Mouse (Mus musculus): ENCODE data around the gene Slc22a6.

Gene Slc22a6

DNA sequence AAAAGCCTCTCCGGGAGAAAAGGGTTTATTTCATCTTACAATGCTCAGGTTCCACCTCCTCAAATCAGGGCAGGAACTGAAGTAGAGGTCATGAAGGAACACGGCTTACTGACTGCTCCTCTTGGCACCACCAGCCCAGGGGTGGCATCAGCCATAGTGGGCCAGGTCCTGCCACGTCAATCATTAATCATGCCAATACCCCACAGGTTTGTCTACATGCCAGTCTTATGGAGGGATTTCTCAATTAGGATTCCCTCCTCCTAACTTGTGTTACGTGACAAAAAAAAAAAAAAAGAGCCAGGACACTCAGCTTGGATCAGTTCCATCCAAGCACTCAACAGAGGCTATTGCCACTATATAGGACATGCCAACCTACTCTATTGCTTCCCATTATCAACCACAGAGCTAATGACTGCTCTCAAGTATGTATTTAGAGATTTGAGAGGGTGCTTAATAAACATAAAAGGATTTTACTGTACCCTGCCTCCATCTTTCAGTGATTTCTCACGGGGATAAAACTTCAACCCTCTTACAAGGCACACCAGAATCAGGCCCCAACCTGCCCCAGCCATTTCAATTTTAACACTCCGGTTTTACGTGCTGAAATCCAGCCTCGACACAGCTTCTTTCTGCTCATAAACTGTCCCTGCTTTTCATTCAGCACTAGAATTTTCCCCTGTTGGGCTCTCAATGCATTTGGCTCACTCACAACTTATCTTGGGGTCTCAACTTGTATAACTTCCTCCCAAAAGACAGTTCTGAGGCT lies 6.3 kb upstream of the Slc22a6 start:
- no peak for DNase-seq

DNA sequence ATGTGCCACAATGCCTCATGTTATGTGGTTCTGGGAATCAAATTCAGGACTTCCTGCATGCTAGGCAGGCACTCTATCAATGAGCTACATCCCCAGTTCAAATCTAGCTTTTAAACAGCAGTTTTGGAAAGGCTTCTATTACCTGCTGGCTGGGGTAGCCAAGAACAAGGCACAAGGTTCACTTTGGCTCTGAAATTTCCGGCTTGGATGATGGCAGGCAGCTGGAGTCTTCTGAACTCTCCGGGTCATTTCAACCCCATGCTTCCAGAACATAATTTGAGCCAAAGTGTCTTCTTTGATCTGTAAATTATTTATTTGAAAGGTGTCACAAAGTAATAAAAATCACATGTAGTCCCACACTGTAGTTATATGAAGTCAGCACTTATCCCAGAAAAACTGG lies 4.7 kb upstream of the Slc22a6 start:
- no peak for DNase-seq

DNA sequence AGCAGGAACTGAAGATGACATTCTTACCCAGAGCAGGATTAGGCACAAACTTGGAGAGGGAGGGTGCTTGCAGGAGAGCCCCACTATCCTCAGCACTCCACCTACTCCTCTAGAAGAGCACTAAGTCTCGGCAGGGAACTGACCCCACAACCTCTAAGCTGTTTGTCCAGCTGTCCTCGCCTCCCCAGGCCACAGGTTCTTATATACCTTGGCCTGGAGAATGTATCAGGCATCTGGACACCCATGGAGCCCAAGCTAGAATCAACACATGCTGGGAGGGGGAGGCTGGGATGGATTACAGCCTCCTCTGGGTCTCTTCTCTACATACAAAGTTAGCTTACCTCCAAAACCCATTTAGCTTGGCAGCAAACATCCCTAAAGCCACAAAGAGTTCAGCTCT lies 3.5 kb upstream of the Slc22a6 start:
- peak; percentile 32 for DNase-seq

DNA sequence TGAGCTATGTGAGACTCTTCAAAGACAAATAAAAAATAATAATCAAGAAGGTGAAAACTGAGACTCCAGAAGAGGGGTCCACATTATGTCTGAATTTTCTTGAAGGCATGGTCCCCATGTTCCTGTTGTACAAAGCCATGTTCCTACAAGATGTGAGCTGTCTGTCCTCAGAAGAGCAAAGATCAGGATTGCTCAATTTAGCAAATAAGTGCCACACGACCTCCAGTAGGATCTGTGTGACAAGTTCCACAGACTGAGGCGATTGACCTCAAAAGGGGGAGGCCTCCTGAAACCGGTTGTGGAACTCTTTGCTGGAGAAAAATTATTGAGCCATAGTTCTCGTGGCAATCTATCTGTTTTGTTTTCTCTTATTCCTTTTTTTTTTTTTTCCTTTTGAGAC lies 1.5 kb upstream of the Slc22a6 start:
- DNase-seq: no peak

DNA sequence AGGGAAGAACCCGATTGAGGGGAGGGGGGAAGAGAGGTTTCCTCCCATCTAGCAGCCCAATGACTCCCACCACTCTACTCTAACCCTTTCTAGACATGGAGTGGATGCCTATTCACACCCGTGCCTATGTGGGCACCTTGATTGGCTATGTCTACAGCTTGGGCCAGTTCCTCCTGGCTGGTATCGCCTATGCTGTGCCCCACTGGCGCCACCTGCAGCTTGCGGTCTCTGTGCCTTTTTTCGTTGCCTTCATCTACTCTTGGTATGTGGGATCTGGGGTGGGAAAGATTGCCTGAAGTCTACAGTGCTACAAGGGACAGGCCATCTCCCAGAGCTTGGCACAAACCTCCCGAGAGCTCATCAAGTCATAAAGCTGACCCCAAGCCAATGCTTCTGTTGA lies 3.3 kb downstream of the Slc22a6 start:
- no peak for DNase-seq

DNA sequence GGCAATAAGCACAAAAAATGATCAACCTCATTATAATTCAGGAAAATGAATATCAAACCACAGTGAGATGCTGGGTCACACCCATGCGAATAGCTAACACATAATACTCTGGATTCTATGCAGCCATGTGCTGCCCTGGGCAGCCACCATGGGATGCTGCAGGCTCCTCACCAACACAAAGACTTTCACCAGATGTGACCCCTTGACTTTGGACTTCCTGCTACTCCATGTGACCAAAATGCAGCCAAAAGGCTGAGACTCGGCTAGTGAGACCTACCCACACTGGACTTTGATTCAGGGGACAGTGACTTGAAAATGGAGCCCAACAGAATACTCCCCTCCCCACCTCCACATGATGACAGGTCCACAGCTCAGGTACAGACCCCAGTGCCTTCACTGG lies 12.4 kb downstream of the Slc22a6 start:
- DNase-seq: peak; percentile 28

DNA sequence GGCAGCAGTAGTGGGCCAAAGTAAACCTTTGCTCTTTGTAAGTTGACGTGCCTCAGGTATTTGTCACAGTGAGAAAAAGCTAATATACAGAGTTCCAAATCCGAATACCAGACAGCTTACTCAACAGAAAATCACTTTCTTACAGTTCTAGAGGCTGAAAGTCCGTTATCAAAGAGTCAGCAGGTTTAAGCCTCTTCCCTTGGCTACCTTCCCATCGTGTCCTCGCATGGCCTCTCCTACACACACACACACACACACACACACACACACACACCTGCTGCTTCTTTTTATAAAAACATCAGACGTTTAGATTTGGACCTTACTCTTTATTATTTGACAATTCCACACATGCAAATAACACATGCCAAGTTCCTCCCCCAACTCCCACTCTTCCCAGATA lies 13.0 kb downstream of the Slc22a6 start:
- DNase-seq: no peak

DNA sequence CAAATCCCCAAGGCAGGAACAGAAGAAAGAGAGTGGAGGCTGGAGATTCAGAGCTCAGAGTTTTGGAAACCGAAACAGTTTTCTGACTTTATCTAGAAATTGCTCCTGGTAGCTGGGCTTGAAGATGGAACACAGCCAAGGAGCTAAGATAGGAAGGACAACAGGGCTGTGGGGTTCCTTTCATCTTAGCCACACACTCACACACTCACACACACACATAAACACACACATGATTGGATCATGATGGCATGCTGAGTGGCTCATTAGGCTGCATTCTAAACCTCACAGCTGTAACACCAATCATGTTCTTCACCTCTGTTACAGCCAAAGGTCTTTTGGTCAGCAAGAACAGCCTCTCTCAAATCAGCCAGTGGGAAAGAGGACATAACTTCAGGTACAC lies 14.2 kb downstream of the Slc22a6 start:
- DNase-seq: no peak

DNA sequence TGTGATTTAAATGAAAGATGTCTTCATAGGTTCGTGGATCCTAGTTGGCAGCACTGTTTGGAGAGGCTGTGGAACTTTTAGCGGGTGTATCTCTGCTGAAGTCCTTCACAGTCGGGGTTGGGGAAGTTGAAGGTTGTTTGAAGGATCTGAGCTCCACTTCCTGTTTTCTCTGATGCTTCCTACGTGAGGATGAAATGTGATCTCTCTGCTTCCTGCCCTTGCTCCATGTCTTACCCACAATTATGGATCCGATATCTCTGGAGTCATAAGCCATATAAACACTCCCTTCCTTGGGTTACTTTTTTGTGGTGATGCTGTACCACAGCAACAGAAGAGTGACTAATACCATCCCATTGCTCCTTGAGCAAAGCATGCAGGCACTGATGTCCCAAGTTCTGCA lies 24.2 kb downstream of the Slc22a6 start:
- no peak for DNase-seq

DNA sequence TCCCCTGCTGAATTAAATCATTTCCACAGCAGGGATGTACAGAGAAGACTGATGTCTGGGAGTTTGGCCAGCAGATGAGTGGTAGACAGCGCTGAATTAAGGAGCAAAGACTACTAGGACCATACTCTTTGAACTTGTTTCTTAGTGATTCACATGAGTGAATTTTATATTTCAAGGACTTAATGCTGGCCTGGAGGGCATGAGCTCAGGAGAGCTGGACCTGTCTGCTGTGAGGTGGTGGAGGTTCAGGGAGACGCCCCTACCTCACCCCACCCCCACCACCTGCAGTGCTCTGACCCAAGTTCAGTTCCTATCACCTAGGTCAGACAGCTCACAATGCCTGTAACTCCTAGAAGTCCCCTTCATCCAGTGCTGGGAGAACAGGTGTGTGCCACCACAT lies 28.6 kb downstream of the Slc22a6 start:
- DNase-seq: no peak

DNA sequence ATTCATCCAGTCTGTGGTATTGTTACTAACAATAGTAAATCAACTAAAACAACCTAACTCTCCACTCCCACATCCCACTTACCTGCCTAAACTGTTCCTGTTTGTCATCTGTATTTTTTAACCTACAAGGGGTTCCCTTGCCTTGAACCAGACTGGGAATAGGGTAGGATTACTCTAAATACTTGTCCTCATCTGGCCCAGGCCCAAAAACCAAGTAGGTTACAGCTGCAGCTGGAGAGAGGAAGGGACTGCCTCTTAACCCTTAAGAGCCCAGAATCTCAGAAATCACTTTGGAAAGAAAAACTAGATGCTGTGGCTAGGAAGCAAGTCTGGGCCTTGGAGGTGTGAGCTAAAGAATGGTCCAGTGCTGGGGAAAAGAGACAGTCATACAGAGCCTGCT lies 38.0 kb downstream of the Slc22a6 start:
- no peak for DNase-seq

DNA sequence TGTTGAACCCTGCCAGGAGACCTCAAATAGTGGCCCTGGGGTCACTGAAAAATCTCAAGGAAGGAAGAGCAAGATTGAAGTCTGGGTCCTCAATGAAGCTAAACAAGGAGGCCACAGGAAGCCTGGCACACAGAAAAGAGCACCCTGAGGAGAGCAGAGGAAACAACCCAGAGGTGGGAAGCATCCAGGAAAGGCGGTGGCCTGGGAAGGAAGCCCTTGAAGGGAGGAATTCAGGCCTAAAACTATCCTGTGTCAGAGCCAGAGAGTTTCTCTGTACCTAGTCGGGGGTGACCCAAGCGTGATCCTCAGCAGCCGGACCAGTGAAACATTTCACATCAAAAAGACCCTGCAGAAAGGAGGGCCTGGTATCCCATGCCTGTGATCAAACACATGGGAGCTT lies 38.5 kb downstream of the Slc22a6 start:
- no peak for DNase-seq

DNA sequence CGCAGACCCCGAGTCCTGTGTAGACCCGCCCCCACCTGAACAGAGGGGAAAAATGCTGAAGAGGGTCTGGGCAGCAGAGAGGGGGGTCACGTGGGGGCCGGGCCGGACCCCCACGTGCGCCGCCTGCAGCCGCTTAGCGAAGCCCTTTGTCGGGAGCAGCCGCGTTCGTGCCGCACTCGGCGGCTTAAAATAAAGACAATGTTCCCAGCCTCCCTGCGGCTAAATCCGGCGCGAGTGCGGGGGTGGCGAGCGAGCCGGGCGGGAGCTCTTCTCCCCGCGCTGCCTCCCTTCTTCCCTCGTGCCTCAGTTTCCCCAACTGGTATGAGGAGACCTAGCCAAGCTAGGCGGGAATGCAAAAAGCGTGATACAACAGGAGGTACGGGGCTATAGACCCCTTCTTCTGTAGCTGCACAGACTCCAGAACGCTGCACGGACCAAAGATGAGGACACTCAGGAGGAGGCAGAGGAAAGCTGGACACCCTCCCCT lies 44.0 kb downstream of the Slc22a6 start:
- DNase-seq: peak; percentile 74

DNA sequence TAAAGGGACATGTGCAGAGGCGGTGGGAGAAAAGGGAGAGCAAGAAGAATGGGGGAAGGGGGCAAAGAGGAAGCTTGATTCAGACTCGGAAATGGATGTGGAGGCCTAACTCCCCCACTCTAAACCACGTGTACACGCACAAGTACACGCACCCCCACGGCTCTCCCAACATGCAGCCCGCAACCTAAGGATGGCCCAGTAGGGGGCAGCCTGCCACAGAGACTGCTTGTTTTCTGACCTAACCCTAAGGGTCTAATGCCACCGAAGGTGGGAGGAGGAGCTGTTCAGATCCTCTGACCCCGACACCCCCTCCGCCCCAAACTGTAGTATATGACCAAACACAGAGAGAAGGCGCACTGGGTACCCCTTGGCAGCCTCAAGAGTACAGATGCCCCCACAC lies 44.5 kb downstream of the Slc22a6 start:
- peak; percentile 84 for DNase-seq

DNA sequence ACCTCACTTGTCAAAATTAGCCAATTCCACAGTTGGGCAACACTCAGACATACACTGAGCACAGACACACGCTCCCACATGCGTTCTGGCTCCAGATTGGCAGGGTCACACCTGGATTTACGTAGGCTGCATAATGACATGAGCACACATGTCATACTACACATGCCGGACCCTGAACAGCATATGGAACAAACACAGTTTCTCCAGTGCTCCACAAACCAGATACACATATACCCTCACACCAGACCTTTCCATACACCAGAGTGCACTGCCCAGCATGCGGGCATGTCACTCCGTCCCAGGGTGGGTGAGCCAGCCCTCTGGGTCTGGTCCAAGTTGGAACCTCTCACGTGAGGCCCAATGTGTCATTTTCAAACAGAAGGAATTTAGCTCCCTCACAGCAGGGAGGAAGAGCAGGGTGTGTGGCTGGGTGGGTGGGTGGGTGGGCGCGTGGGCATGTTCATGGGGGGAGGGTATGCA lies 45.6 kb downstream of the Slc22a6 start, which contains the start of gene Chrm1:
Gene Chrm1 (plus strand): TSS at position 430 of the 480 bp plus-strand sequence.
- DNase-seq: no peak

DNA sequence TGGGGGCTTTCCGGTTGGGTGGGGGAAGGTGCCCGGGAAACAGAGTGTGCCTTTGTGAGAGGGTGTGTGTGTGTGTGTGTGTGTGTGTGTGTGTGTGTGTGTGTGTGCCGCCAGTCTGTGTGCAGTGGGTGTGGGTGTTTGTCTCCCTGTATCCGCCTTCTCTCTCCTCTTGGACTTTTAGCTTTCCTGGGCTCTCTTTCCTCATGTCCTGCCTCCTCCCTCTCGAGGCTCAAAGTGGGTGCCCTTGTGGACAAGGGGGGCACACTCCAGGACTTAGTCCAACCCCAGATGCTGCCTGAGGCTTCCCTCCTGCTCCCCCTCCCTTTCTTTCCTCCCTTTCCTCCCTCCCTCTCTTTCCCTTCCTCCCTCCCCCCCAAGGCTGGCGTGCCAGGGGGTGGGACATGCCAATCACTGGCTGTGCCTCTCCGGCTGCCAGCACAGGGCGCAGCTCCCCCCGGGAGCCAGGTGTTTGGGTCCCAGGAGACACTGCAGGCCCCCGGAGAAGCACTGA lies 46.1 kb downstream of the Slc22a6 start:
- no peak for DNase-seq

DNA sequence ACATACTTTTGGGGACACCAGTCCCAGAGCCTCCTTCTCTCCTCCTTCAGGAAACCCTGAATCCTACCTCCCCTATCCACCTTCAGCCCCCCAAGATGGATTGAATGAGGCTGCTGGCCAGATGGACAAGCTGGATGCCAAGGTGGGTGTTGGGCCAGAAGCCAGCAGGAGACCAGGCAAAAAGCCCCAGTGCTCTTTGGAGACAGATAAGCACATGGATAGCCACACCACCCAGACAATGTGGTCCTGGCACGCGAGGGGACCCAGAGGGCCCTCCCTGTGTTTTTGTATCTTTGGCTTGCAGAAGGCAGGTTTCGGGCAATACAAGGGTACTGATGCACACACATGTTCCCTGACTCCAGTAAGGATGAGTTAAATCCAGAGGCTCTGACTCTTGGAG lies 47.0 kb downstream of the Slc22a6 start:
- DNase-seq: no peak

DNA sequence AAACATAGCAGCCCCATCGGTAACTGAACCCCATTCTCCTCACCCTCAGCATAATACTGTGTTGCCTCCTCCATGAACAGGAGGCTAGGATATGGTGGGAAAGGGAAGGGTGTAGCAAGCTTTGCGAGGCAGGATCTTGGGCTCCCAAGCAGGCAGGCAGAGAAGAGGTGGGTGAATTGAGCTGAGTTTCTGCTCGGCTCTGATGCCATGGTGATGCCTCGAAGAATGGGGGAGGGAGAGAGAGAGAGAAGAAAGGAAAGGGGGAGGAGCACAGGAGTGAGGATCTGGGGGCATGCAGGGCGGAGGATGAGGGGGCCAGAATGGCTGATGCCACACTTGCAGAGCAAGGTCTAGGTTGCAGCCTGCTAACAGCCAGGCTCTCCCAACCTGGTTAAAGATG lies 47.9 kb downstream of the Slc22a6 start:
- DNase-seq: no peak

DNA sequence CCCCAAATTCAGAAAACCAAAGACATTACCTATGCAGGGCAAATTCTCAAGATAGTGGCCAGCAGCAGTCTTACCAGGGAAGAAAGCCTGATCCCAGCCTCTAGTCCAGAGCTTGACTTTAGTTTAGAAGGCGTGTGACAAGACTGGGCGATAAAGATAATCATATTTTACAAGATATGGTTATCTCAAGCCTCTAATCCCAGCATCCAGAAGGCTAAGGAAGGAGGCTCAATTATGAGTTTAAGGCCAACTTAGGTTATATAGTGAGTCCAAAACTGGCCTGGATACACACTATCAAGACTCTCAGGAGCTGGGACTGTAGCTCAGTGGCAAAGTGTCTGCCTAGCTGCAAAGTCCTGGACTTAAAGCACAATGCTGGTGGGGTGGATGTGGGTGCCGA lies 55.0 kb downstream of the Slc22a6 start:
- no peak for DNase-seq

DNA sequence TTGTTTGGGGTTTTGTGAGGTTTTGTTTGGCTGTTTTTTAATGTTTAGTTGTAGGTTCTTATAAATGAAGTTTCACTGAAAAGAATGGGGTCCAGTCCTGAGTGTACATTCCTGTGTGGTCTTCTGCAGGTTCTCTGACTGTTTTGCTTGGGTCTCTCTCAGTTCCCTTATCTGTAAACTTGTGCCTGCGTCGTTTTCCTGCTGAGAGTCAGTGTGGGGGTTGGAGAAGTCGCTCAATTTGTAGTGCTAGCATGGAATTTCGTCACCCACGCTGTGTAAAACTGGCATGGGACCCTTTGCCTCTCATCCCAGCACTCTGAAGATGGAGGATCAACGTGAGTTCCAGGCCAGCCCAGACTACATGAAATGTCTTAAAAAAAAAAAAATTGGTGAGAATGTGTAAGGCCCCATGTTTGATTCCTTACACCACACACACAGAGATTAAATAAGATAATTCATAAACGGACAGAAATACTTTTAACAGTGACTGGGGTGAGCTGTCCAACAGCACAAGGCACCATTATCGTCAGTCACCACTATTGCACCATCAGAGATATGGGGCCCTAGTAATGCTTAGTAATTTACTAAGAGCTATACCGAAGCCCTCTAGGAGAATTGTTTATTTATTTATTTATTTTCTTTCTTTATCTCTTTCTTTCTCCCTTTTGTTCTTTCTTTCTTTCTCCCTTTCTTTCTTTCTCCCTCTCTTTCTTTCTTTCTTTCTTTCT lies 55.7 kb downstream of the Slc22a6 start:
- no peak for DNase-seq
